Mouse (Mus musculus): ENCODE data around the gene Clmn. TPM values are rescaled to one million over a fixed set of nuclear protein-coding genes. Genes with fewer than 3 reads are reported as not detected.
"Not testable (repeated sequence)": the region's sequence is repeated elsewhere in the genome, so short reads cannot be mapped to it uniquely, and the experiment has no call there.

The Clmn gene
- total RNA-seq, 2 experiments from 2014 or later = 1.5 to 1.8 TPM

GRCm38 (mm10) chr12:104844279-104844678 is 20.6 kb downstream of the Clmn start:
- DNase-seq = no peak
- intact Hi-C loops (cut with DNase I) = no loop called here

DNA sequence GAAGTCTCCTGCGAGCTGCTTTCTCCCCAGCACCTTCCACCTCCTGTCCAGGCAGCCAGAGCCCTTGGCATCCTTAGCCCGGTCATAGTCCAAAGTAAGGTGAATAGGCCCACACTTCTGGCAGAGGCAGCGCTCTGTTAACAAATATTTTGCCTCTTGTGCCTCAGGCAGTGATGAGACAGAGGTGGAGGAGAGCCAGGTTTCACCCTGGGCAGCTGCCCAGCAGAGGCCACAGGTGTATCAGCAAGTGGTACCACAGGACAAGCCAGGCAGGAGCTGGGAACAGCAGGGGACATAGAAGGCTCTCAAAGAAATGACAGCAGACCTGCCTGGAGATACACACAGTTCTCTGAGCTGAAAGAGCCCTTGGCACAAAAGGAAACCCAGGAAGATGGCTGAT is 23.6 kb downstream of the Clmn start:
- DNase-seq = no peak
- intact Hi-C loops (cut with DNase I) = no loop called here

GRCm38 (mm10) chr12:104838987-104839386 is 25.9 kb downstream of the Clmn start:
- peak in 1 of 2 experiments; percentile 41 for DNase-seq
- intact Hi-C loops (cut with DNase I) = loop anchor here (2.0 kb wide), 1 partner anchor 100 kb away; no protein-coding TSS in a partner anchor

DNA sequence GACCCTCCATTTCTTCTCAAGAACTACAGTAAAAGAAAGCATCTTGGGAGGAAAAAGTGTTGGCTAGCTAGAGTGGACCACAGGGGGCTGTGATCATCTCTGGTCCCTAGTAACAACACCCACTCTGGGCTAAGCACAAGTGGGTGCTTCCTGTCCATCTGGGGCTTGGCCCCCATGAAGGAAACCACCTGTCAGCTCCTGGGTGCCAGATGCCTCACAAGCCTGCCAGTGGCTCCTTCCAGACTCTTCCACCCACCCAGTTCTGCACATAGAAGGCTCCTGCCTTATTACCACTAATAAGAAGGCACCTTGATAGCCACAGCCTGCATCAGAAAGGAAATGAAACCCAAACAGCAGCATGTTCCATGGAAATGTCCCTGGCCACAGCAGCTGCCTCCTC is 26.4 kb downstream of the Clmn start:
- intact Hi-C loops (cut with DNase I) = loop anchor here (2.0 kb wide), 1 partner anchor 100 kb away; no protein-coding TSS in a partner anchor

GRCm38 (mm10) chr12:104837957-104838401 is 26.9 kb downstream of the Clmn start:
- intact Hi-C loops (cut with DNase I) = loop anchor here (2.0 kb wide), 1 partner anchor 101 kb away; no protein-coding TSS in a partner anchor
- DNase-seq = no peak

More for the DNA sequence above, 26.4 kb downstream of the Clmn start:
- DNase-seq = no peak

DNA sequence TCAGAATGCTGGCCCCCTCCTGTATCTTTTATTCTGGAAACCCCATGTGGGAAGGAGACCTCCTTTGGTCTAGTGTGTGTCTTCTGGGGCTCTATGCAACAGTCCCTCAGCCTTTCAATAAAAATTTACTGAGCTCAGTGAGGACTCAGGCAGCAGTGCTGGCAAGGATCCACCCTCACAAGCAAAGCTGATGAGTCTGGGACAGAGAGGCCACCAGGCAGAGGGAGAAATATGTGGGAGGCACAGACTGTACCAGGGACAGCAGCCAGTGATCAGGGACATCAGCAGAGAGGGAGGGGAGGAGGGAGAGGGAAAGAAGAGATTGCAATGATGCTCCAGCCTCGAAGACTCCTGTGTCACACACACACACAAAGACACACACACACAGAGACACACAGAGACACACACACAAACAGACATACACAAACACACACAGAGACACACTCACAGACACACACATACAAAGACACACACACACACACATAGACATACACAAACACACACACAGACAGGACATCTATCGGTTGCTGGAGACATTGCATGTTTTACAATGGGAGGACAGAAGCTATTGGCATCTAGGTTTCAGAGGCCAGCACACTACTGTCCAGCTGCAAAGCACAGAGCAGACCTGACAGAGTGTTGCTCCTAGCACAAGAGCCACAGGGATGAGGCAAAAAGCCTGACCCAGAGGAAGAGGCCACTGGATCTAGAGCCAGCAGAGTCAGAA is 27.6 kb downstream of the Clmn start:
- intact Hi-C loops (cut with DNase I) = no loop called here
- no peak for DNase-seq

DNA sequence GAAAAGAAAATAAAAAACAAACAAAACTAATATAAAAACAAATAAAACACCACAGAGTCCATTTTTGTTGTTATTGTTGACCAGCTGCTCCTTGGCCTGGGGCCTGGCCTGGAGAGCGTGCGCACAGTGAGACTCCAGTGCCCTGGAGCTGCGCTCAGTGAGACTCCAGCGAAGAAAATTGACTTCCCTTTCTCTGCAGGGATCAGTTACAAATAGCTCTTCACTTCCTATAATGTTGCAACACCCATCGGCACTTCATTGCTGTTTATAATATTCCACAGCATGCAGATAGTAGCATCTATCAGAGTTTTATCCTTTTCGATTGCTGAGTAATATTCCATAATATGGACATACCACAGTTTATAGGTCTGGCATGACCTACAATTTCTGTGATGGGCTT is 28.6 kb downstream of the Clmn start:
- DNase-seq = no peak
- intact Hi-C loops (cut with DNase I) = no loop called here

GRCm38 (mm10) chr12:104835369-104836094 is 29.3 kb downstream of the Clmn start:
- intact Hi-C loops (cut with DNase I) = no loop called here
- DNase-seq = no peak

- DNase-seq = no peak
- intact Hi-C loops (cut with DNase I) = no loop called here
Measured at GRCm38 (mm10) chr12:104834772-104835171, 30.1 kb downstream of the Clmn start.

GRCm38 (mm10) chr12:104830666-104831435 is 34.0 kb downstream of the Clmn start:
- DNase-seq = no peak
- intact Hi-C loops (cut with DNase I) = no loop called here

DNA sequence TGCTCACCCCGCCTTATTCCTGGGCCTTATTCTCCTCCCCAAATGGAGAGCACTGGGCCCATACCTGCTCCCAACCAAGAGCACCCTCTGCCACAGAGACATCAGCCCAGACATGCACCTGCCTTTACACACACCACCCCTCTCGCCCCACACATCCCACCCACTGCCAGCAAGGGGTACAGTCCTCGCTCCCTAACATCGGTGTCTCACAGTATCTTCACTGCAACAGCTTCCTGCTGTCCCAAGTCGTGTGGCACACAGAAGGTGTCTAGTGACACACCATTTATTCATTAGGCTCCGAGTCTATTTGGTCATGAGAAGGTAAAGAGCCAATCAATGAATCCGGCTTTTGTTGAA is 34.6 kb downstream of the Clmn start:
- DNase-seq = no peak
- intact Hi-C loops (cut with DNase I) = no loop called here

DNA sequence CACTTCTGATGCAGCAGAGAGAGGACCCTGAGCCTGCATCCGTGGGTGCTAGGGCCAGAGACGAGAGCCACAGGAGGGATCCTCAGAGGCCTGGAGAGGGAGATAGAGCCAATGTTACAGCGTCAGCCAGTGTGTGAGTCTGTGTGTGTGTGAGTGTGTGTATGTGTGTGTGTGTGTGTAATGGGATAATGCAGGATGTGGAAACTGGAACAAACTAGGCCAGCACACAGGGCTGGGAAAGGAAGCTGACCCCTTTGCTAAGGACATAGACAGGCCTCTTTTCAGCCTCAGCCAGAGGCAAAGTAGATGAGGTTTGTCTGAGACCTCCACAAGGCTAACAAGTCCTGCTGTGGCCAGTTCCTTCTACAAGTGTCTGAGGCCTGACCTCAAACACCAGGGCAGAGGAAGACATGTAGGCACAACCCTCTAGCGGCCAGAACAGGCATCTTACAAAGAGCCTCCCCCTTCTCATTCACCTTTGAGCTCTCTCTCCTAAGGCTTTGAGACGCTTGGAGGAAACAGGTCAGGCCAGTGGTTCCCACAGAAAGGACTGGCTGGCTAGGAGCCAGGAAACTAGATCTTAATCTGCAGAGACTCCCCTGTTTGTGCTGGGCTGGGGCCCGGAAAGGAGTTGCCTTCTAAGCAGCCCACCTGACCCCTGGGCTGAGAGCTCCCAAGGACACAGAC is 35.1 kb downstream of the Clmn start:
- intact Hi-C loops (cut with DNase I) = loop anchor here (5.0 kb wide), 1 partner anchor 57 kb away; no protein-coding TSS in a partner anchor
- peak; percentile 58 to 64 for DNase-seq

- intact Hi-C loops (cut with DNase I) = loop anchor here (5.0 kb wide), 1 partner anchor 57 kb away; no protein-coding TSS in a partner anchor
- DNase-seq = not testable (repeated sequence)
Measured at GRCm38 (mm10) chr12:104828986-104829385, 35.9 kb downstream of the Clmn start.

DNA sequence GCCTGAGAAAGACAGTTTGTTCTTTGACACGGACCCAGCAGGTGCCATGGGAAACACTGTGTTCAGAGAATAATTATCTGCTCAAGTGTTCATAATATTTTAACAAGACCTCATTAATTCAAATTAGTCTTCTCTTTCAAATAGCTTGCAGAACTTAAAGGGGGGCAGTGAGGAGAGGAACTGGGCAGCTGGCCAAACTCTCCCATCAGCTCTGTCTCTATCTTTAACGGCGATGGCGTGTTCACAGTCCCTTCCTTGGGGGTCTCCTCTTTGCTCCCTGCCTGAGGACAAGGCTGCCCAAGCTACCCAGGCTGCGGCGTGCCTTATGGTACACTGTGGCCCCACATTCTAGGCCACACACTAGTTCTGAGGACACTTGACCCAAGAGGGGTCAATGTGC is 37.2 kb downstream of the Clmn start:
- no peak for DNase-seq
- intact Hi-C loops (cut with DNase I) = loop anchor here (5.0 kb wide), 1 partner anchor 55 kb away; no protein-coding TSS in a partner anchor

- intact Hi-C loops (cut with DNase I) = loop anchor here (5.0 kb wide), 1 partner anchor 53 kb away; no protein-coding TSS in a partner anchor
- DNase-seq = no peak
Measured at GRCm38 (mm10) chr12:104824907-104825267, 40.0 kb downstream of the Clmn start.

DNA sequence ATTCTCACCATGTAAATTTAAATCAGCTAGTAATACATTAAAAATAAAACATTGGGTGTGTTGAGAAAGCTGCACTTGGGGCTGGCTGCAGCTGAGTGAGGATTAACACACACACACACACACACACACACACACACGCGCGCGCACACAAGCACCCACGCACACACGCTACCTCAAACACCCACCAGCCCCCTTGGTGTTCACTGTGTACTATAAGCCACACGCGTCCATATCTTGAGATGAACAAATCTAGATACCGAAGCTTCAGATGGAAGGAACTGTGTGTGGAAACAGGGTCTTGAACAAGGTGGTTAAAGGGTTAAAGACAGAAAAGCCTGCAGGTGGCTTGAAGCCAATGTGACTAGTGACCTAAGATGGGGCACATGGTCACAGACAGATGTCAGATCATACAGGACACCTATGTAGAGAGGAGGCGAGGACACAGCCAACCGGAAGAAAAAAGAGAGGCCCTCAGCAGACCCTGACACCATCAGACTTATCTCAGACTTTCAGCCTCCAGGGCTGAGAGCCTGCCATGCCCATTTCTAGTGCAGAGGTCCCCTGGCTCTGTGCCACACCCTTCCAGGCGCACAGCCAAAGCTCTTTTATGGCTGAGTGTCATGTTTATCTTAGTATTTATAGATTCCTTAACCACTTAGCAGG is 40.5 kb downstream of the Clmn start:
- intact Hi-C loops (cut with DNase I) = no loop called here

DNA sequence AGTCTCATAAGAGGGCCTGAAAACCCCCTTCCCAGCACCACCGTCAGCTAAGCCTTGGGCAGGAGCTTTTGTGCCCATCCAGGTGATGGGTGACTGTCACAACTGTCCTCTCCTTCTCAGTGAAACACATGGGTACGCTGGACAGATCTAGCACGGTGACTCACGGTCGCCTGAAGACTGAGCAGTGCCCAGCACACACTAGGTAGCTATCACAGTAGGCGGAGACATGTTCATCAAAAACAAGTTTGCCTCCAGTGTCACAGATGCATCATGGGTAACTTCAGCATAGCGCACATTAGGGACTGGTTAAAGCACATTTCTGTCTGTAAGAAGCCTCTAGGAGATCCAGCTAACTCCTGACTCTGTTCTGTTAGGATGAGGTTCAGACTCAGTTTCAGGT is 41.2 kb downstream of the Clmn start:
- intact Hi-C loops (cut with DNase I) = no loop called here
- DNase-seq = no peak

More for the DNA sequence above, 40.5 kb downstream of the Clmn start:
- DNase-seq = peak; percentile 88 to 91

DNA sequence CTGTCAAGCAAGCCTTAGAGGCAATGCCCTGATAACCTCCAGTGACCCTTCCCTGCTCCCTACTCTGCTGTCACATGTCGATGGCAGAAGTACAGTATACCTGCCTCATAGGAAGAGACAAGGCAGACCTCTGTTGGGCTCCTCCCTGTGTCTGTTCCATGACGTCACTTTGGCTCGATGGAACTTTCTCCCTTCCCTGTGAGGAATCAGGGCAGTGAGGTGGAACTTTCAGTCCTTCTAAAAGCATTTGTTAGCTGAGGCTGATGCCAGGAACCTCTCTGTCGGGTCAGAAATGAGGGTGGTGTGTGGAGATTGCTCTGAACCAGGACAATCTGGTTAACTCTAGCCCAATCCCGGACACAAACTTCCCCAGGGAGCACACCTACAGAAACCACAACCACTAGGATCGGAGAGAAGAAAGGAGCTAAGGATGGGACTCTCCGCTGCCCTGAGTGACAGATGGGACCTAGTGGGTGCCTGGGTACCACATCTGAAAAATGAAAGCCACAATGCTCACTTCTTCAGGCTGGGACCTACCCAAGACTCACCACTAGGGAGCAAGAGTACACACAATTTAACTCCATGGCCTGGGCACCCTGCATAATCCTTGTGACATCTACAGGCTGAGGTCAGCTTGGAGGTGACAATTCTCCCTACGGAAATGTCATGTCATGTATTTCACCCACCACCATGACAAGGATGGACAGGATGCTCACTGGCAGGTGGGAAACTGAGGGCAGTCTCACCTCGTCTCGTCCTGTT is 41.9 kb downstream of the Clmn start:
- DNase-seq = no peak
- intact Hi-C loops (cut with DNase I) = no loop called here

DNA sequence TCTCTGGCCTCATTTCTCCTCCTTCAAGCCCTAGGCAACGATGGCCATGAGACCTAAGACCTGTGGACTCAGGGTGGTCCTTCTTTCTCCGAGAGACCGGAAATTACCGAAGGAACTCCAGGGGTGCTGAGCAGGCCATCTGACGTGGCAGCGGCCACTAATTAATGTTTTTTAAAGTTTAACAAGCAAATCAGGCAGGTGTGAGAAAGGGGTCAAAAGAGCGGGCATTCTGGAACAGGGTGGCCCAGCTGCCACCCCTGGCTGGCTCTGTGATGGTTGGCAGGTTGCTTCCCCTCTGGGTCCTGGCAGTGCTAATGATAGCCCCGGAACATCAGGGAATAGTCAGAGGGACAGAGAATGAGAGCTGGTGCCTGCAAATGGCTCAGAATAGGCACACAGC is 42.7 kb downstream of the Clmn start:
- no peak for DNase-seq
- intact Hi-C loops (cut with DNase I) = no loop called here

Measured in heart, postnatal 10 days (tissue).